Mouse (Mus musculus): ENCODE data around the gene Trim24.

DNA sequence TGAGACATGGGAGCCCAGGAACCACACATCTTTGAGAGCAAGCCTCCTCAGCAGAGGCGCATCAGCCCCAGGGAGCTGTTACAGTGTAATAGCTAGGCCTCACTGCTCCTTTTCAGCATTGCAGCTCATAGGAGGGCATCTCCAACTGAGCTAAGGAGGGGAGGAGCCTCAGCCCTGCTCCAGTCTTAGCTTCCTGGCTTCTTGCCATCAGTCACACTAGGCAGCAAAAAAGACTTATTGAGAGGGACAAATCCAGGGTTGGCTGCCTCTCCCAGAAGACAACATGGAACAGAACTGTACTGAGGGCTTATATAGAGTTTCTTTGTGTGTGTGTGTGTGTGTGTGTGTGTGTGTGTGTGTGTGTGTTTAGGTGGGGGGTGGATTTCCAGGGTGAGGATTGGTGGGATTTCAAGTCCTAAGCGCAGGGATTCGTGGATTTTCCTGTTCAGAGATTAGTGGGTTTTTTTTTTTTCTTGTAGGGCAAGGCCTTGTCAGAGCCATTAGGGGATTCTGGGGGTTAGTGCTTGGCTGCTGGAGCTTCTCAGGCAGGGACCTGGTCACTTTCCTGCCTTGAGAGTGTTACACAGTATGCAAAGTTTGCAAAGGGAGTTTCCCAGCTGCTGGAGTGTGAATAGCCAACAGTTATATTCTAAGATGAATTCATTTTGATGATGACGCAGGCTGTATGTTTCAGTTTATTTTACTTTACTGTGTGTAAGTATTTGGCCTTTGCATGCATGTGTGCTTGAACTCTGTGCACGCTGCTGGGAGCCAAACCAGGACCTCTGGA, 25.2 kb downstream of the Trim24 start:
- no peak for TF ChIP-seq CTCF (IDR thresholded peaks at IDR 0.05; ENCODE audit: insufficient read depth, low read depth, low read length)
- no peak for TF ChIP-seq POLR2A (IDR thresholded peaks at IDR 0.05; ENCODE audit: insufficient read depth, low read depth, low read length)

Data from olfactory bulb, adult 2 months (tissue).